In genomic region chr3:103968701-103969100, GRCm38 (mm10) we compare ENCODE assay signal across 8 mouse cellular contexts. TPM values are rescaled to one million over a fixed set of nuclear protein-coding genes. Genes with fewer than 3 reads are reported as not detected.
DNase-seq lines count a peak whose midpoint lies in the region; ATAC-seq and TF ChIP-seq lines count a peak whose summit lies in the region.

No protein-coding gene starts in this region.

- H3K27ac ChIP-seq in lung, embryonic 14.5 days (ENCODE audit: low read depth), result peak overlapping the region; percentile 97
- H3K27ac ChIP-seq in forebrain, embryonic 14.5 days (ENCODE audit: low read depth, low read length), result peak overlapping the region; percentile 97
- peak overlapping the region; percentile 98 for H3K27ac ChIP-seq in layer of hippocampus, adult 2 months
- H3K27ac ChIP-seq in midbrain, embryonic 11.5 days (ENCODE audit: low read depth, low read length), result peak overlapping the region; percentile 97

- peak overlapping the region; percentile 88 for H3K9ac ChIP-seq in lung, embryonic 14.5 days
- H3K9ac ChIP-seq in forebrain, embryonic 14.5 days (ENCODE audit: low read length), result peak overlapping the region; percentile 96
- peak overlapping the region; percentile 93 for H3K9ac ChIP-seq in midbrain, embryonic 11.5 days (ENCODE audit: low read length)

- H3K4me1 ChIP-seq in lung, embryonic 14.5 days (ENCODE audit: insufficient read depth), result no peaks in the 10 kb centered on the region
- peaks cover 7% of the 10 kb centered on the region for H3K4me1 ChIP-seq in forebrain, embryonic 14.5 days (ENCODE audit: control insufficient read depth, insufficient read depth, low read length)
- H3K4me1 ChIP-seq in midbrain, embryonic 11.5 days (ENCODE audit: control insufficient read depth, insufficient read depth, low read length), result peaks cover 9% of the 10 kb centered on the region

- peak; percentile 80 for ATAC-seq in lung, embryonic 14.5 days (ENCODE audit: insufficient read depth)
- ATAC-seq in forebrain, embryonic 14.5 days, result peak; percentile 80
- peak; percentile 88 for ATAC-seq in midbrain, embryonic 11.5 days (ENCODE audit: low FRiP score)

- no peaks in the 10 kb centered on the region for H3K27me3 ChIP-seq in lung, embryonic 14.5 days (ENCODE audit: insufficient read depth, low read length)
- no peaks in the 10 kb centered on the region for H3K27me3 ChIP-seq in forebrain, embryonic 14.5 days (replicated peaks; ENCODE audit: control insufficient read depth, insufficient read depth, low read length)
- H3K27me3 ChIP-seq in midbrain, embryonic 11.5 days (ENCODE audit: control insufficient read depth, insufficient read depth, low read length), result no peaks in the 10 kb centered on the region

- H3K4me2 ChIP-seq in lung, embryonic 14.5 days, result peak overlapping the region; percentile 66
- H3K4me2 ChIP-seq in forebrain, embryonic 14.5 days (ENCODE audit: low read length), result peak overlapping the region; percentile 82
- peak overlapping the region; percentile 57 for H3K4me2 ChIP-seq in midbrain, embryonic 11.5 days

- no peaks in the 10 kb centered on the region for H3K9me3 ChIP-seq in lung, embryonic 14.5 days (ENCODE audit: low read depth, low read length)
- H3K9me3 ChIP-seq in forebrain, embryonic 14.5 days (replicated peaks; ENCODE audit: control insufficient read depth, low read length), result no peaks in the 10 kb centered on the region
- H3K9me3 ChIP-seq in midbrain, embryonic 11.5 days (ENCODE audit: control insufficient read depth, low read length), result no peaks in the 10 kb centered on the region

- H3K36me3 ChIP-seq in lung, embryonic 14.5 days (ENCODE audit: insufficient read depth), result peaks cover 20% of the 10 kb centered on the region
- H3K36me3 ChIP-seq in forebrain, embryonic 14.5 days (ENCODE audit: control insufficient read depth, insufficient read depth, low read length), result peaks cover 20% of the 10 kb centered on the region
- H3K36me3 ChIP-seq in midbrain, embryonic 11.5 days (ENCODE audit: control insufficient read depth, insufficient read depth, low read length), result no peaks in the 10 kb centered on the region

- peak overlapping the region; percentile 80 for H3K4me3 ChIP-seq in lung, embryonic 14.5 days (ENCODE audit: low read depth, low read length)
- H3K4me3 ChIP-seq in forebrain, embryonic 14.5 days (ENCODE audit: low read depth, low read length), result peak overlapping the region; percentile 91
- H3K4me3 ChIP-seq in layer of hippocampus, adult 2 months, result peak overlapping the region; percentile 97
- peak overlapping the region; percentile 84 for H3K4me3 ChIP-seq in midbrain, embryonic 11.5 days (ENCODE audit: low read depth, low read length)

- DNase-seq in lung, embryonic 14.5 days, result no peak
- DNase-seq in lung, postnatal 4 days, result no peak
- peak; percentile 83 for DNase-seq in R1 (ENCODE audit: low read depth, low spot score)
- DNase-seq in forebrain, embryonic 14.5 days (ENCODE audit: low spot score), result peak; percentile 75
- DNase-seq in layer of hippocampus, adult 2 months (ENCODE audit: low spot score in 2 of 2), result peak; percentile 39 to 63
- DNase-seq in midbrain, embryonic 11.5 days (ENCODE audit: low spot score, missing footprints), result peak; percentile 97
- peak; percentile 60 for DNase-seq in thymus, postnatal 4 days
- no peak for DNase-seq in gastrocnemius, postnatal 4 days (ENCODE audit: low spot score in 2 of 2)

- WGBS in lung, embryonic 14.5 days, result under 1% methylated on average over 24 of the region's 24 CpGs
- 0% methylated on average over 21 of the region's 24 CpGs for whole genome bisulfite sequencing in forebrain, embryonic 14.5 days
- under 1% methylated on average over 24 of the region's 24 CpGs for WGBS in midbrain, embryonic 11.5 days

- no peak for TF ChIP-seq CTCF in lung, embryonic 14.5 days (IDR thresholded peaks at IDR 0.05; ENCODE audit: low read depth)
- no peak for TF ChIP-seq CTCF in layer of hippocampus, adult 2 months (conservative IDR thresholded peaks at IDR 0.05)

RNA-seq across cellular contexts. Expression of gene Phtf1, which starts 0.8 kb away (rescaled TPM):
- 36.9 and 38.8 TPM in 2 replicates for polyA plus RNA-seq in lung, embryonic 14.5 days (2014; fragmentation: Nextera tagmentation; extraction: Ambion mirVana)
- 30.9 and 35.3 TPM in 2 replicates for polyA plus RNA-seq in forebrain, embryonic 14.5 days (2014; fragmentation: Nextera tagmentation; extraction: Ambion mirVana)
- 10 to 100 TPM; 42.2 to 43.2 TPM for total RNA-seq in layer of hippocampus, adult 2 months (2021)
- 53.4 and 59.2 TPM in 2 replicates for polyA plus RNA-seq in midbrain, embryonic 11.5 days (2014; fragmentation: Nextera tagmentation; extraction: Ambion mirVana)
- 10 to 100 TPM; 17.7 to 18.3 TPM for total RNA-seq in gastrocnemius, postnatal 4 days (2021)

RNA-seq across cellular contexts. Expression of gene Rsbn1, which starts 54.8 kb away (rescaled TPM):
- 12.0 and 12.9 TPM in 2 replicates for polyA plus RNA-seq in lung, embryonic 14.5 days (2014; fragmentation: Nextera tagmentation; extraction: Ambion mirVana)
- 19.0 and 23.7 TPM in 2 replicates for polyA plus RNA-seq in forebrain, embryonic 14.5 days (2014; fragmentation: Nextera tagmentation; extraction: Ambion mirVana)
- 10 to 100 TPM; 21.1 to 22.0 TPM for total RNA-seq in layer of hippocampus, adult 2 months (2021)
- 21.1 and 24.0 TPM in 2 replicates for polyA plus RNA-seq in midbrain, embryonic 11.5 days (2014; fragmentation: Nextera tagmentation; extraction: Ambion mirVana)
- total RNA-seq in gastrocnemius, postnatal 4 days (2021), result 10 to 100 TPM in 1 of 2 experiments, 1 to 10 TPM in 1; 9.8 to 11.9 TPM

Comparison
In these comparisons a context has a peak if more than half of its experiments do, and no peak if none do; other contexts are left out.
1. DNase-seq: peak in R1 (single experiment), forebrain, embryonic 14.5 days (single experiment), layer of hippocampus, adult 2 months (2 of 2), midbrain, embryonic 11.5 days (single experiment) and thymus, postnatal 4 days (single experiment); none in lung, embryonic 14.5 days (single experiment), lung, postnatal 4 days (0 of 2) and gastrocnemius, postnatal 4 days (0 of 2).
2. Peak in every context shown above with its lines, with median percentiles within 50 percentile points of each other: ATAC-seq, H3K27ac ChIP-seq, H3K4me2 ChIP-seq, H3K4me3 ChIP-seq and H3K9ac ChIP-seq.